20 mouse cellular contexts compared by ENCODE assay signal in the genomic region with DNA sequence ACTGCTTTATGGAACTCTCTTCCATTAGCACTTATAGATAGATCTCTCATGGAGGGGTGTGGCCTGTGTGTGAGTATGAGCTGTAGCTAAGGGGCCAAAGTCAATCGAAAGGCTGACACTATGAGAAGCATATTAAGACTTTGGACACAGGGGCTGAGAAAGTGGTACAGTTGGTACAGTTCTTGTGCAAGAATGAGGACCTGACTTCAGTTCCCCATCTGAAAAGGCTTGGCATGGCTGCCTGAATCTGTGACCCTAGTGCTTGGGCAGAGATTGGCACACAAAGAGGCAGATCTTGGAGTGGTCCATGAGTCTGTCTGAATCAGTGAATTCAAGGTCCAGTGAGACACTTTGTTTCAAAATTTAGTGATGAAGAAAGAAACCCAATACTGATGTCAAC.
"Had no signal": no experiment of that assay in that cellular context is flagged by ENCODE, and none has a peak within 500 bp of the region (broad histone marks: within the 10 kb centered on the region; RNA-seq: fewer than 3 reads in every experiment).

No protein-coding gene starts in this region.

- H3K9me3 ChIP-seq: liver, embryonic 15.5 days; lung, embryonic 15.5 days; megakaryocyte, embryonic 14.5 days; neural tube, embryonic 12.5 days; stomach, embryonic 15.5 days had no signal

- H3K9ac ChIP-seq: liver, embryonic 15.5 days; liver, postnatal 0 days; lung, embryonic 15.5 days; neural tube, embryonic 12.5 days; stomach, embryonic 15.5 days had no signal

- DNase-seq: liver, postnatal 0 days; lung, adult 2 months; lung, postnatal 14 days; lung, postnatal 36 days; midbrain, embryonic 14.5 days; right cerebral cortex, postnatal 14 days; thymus, adult 2 months; thymus, postnatal 25 days; thymus, postnatal 4 days had no signal

- H3K36me3 ChIP-seq: liver, embryonic 15.5 days; lung, embryonic 15.5 days; neural tube, embryonic 12.5 days; stomach, embryonic 15.5 days had no signal

- H3K4me3 ChIP-seq: liver, embryonic 15.5 days; lung, embryonic 15.5 days; megakaryocyte, embryonic 14.5 days; myocyte; neural tube, embryonic 12.5 days; stomach, embryonic 15.5 days had no signal

- ATAC-seq: liver, postnatal 0 days; lung, postnatal 0 days; midbrain, embryonic 16.5 days had no signal

- H3K4me1 ChIP-seq: liver, embryonic 15.5 days; lung, embryonic 15.5 days; neural tube, embryonic 12.5 days; stomach, embryonic 15.5 days had no signal

- H3K4me2 ChIP-seq: liver, embryonic 15.5 days; lung, embryonic 15.5 days; midbrain, embryonic 11.5 days; neural tube, embryonic 12.5 days; stomach, embryonic 15.5 days had no signal

- H3K27ac ChIP-seq: liver, embryonic 15.5 days; lung, embryonic 15.5 days; macrophage; neural tube, embryonic 12.5 days; stomach, embryonic 15.5 days; stomach, postnatal 0 days had no signal

- H3K27me3 ChIP-seq: liver, embryonic 15.5 days; lung, embryonic 15.5 days; megakaryocyte, embryonic 14.5 days; neural tube, embryonic 12.5 days; stomach, embryonic 15.5 days had no signal
